Mouse (Mus musculus) intestine, embryonic 15.5 days (tissue): ENCODE measurements around the gene Anapc15-ps. TPM values are rescaled to one million over a fixed set of nuclear protein-coding genes. Genes with fewer than 3 reads are reported as not detected.

Experiments
- ATAC-seq: fragments of 200-750 bp; cut with Nextera tagmentation; 2 replicates; pipeline ENCODE4 v1.8.0; 2017; ENCODE audit warnings: moderate TSS enrichment, moderate library complexity
- H3K27ac ChIP-seq: fragments of 300-500 bp; sonication (generic); 2 replicates; pipeline ENCODE4 v1.5.1; 2015; ENCODE audit warnings: mild to moderate bottlenecking, inconsistent platforms
- H3K27me3 ChIP-seq: fragments of 300-500 bp; sonication (generic); replicated peaks from 2 replicates; pipeline ENCODE4 v1.6.1; 2015; ENCODE audit warnings: inconsistent platforms
- H3K36me3 ChIP-seq: fragments of 300-500 bp; sonication (generic); 2 replicates; pipeline ENCODE4 v1.6.1; 2015; ENCODE audit warnings: inconsistent platforms
- H3K4me1 ChIP-seq: fragments of 300-500 bp; sonication (generic); replicated peaks from 2 replicates; pipeline ENCODE4 v1.6.1; 2015; ENCODE audit warnings: inconsistent platforms
- H3K4me2 ChIP-seq: fragments of 300-500 bp; sonication (generic); replicated peaks from 2 replicates; pipeline ENCODE4 v1.6.1; 2015; ENCODE audit warnings: mild to moderate bottlenecking, inconsistent platforms
- H3K4me3 ChIP-seq: fragments of 300-500 bp; sonication (generic); replicated peaks from 2 replicates; pipeline ENCODE4 v1.5.1; 2015; ENCODE audit warnings: inconsistent platforms
- H3K9ac ChIP-seq: fragments of 300-500 bp; sonication (generic); 2 replicates; pipeline ENCODE4 v1.6.1; 2015; ENCODE audit warnings: inconsistent platforms
- H3K9me3 ChIP-seq: fragments of 300-500 bp; sonication (generic); 2 replicates; pipeline ENCODE4 v1.6.1; 2016; ENCODE audit warnings: inconsistent platforms
- WGBS: fragments of 180-500 bp; shearing (Covaris S2); methylation state at CpG from one replicate; pipeline ENCODE4 v1.1.7; 2015; 5-methylcytosine and 5-hydroxymethylcytosine counted together
- polyA plus RNA-seq: library from polyadenylated mRNA; unstranded; fragments of >200 nt; fragmentation: Nextera tagmentation; extraction: Ambion mirVana; gene quantifications from 2 replicates; pipeline ENCODE4 v1.2.1, GENCODE M21; 2015

The Anapc15-ps gene
- polyA plus RNA-seq, 1 experiment from 2014 or later, result not detected

DNA sequence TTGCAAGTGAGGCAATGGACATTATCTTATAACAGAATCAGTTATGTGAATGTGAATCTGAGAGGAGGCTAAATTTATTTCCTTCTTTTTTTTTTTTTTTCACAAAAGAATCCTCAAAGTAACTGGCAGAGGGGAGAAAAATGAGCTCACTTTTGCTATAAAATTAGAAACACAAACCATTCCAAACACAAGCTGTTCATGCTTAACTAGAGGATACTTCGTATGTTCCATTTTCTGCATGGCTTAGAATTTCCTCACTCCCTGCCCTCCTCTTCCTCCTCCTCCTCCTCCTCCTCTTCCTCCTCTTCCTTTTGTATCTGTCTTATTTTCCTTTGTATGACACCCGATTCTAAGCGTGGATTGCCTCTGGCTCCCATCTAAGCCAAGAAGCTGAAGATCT, 32.5 kb upstream of the Anapc15-ps start:
- H3K27ac ChIP-seq, result no peak overlapping the region
- no peaks in the 10 kb centered on the region for H3K27me3 ChIP-seq

GRCm38 (mm10) chr10:95704847-95705246, 31.6 kb upstream of the Anapc15-ps start:
- H3K36me3 ChIP-seq, result no peaks in the 10 kb centered on the region
- H3K27ac ChIP-seq, result no peak overlapping the region
- no peaks in the 10 kb centered on the region for H3K27me3 ChIP-seq
- no peaks in the 10 kb centered on the region for H3K9me3 ChIP-seq
- no peaks in the 10 kb centered on the region for H3K4me1 ChIP-seq
- H3K9ac ChIP-seq, result no peak overlapping the region
- no peak for ATAC-seq
- 94% methylated on average over 6 of the region's 6 CpGs for WGBS
- no peak overlapping the region for H3K4me3 ChIP-seq
- H3K4me2 ChIP-seq, result no peak overlapping the region

More for the DNA sequence above, 32.5 kb upstream of the Anapc15-ps start:
- Histone ChIP-seq H3K9ac (no peak overlapping the region), H3K4me1 (no peaks in the 10 kb centered on the region), H3K4me3 (no peak overlapping the region), H3K4me2 (no peak overlapping the region), H3K36me3 (no peaks in the 10 kb centered on the region), H3K9me3 (no peaks in the 10 kb centered on the region)
- ATAC-seq, result no peak
- 77% methylated on average over 3 of the region's 3 CpGs for WGBS

- ATAC-seq, result no peak
- no peaks in the 10 kb centered on the region for H3K36me3 ChIP-seq
- H3K4me2 ChIP-seq, result no peak overlapping the region
- no peaks in the 10 kb centered on the region for H3K9me3 ChIP-seq
- no peak overlapping the region for H3K9ac ChIP-seq
- H3K4me1 ChIP-seq, result no peaks in the 10 kb centered on the region
- no peaks in the 10 kb centered on the region for H3K27me3 ChIP-seq
- no peak overlapping the region for H3K4me3 ChIP-seq
- no peak overlapping the region for H3K27ac ChIP-seq
- 90% methylated on average over 5 of the region's 5 CpGs for WGBS
Observed at GRCm38 (mm10) chr10:95703730-95704129, 30.5 kb upstream of the Anapc15-ps start.

DNA sequence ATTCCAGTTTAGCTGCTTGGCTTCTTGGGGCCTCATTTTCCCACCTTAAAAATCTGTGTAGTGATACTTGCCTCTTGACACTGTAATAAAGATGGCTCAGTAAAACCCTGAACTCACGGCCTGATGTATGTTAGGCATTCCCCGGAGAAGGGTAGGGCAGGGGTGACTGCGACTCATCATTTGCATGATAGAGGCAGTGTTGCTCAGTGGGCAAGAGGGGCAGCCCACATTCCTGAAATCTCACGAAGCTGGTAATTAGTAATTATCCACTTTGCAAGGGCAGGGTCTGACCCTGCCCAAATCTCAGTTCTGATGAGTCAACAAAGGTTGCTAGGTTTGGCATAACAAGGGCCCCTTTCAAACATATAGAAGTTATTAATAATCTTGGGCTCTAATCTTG, 27.2 kb upstream of the Anapc15-ps start:
- WGBS, result 64% methylated on average over 4 of the region's 4 CpGs
- no peak overlapping the region for H3K4me2 ChIP-seq
- ATAC-seq, result no peak
- H3K9me3 ChIP-seq, result no peaks in the 10 kb centered on the region
- H3K27me3 ChIP-seq, result no peaks in the 10 kb centered on the region
- H3K36me3 ChIP-seq, result no peaks in the 10 kb centered on the region
- H3K4me3 ChIP-seq, result no peak overlapping the region
- H3K9ac ChIP-seq, result no peak overlapping the region
- H3K27ac ChIP-seq, result no peak overlapping the region
- no peaks in the 10 kb centered on the region for H3K4me1 ChIP-seq

DNA sequence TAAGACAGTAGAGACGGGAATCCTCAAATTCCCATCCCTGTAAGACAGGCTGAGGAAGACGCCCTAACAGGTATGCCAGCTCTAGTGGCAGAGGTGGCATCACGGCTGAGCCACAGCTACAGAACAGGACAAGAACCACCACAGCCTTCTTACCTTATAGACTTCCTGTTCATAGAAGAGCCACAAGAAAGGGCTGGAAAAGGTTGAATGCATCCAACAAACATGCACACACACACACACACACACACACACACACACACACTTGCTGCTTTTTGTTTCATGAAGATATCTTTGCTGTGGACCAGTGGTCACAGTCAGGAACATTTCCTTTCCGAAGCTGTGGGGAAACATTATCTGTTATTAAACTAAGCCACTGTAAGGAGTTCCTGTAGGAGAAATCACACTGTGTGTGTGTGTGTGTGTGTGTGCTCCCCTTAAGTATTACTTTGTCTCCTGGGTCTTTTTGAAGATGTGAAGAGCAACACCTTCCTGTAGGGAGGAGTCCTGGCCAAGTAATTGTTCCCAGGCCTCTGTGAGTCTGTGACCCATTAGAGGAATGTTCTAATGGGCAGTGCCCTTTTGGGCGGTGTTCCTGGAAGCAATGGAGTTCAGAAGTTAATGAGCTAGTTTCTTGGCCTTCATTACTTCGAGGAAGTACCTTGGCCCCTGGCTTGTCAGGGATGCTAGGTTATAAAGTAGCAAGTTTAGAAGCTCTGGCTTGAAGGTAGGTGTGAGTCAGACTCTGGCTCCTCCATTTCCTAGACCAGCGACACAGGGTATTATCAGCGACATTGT, 25.9 kb upstream of the Anapc15-ps start:
- Histone ChIP-seq H3K27me3 (no peaks in the 10 kb centered on the region), H3K4me3 (no peak overlapping the region), H3K9ac (no peak overlapping the region), H3K4me1 (no peaks in the 10 kb centered on the region), H3K4me2 (no peak overlapping the region), H3K36me3 (no peaks in the 10 kb centered on the region), H3K9me3 (no peaks in the 10 kb centered on the region), H3K27ac (no peak overlapping the region)
- WGBS, result 88% methylated on average over 8 of the region's 8 CpGs
- ATAC-seq, result peak; percentile 28

DNA sequence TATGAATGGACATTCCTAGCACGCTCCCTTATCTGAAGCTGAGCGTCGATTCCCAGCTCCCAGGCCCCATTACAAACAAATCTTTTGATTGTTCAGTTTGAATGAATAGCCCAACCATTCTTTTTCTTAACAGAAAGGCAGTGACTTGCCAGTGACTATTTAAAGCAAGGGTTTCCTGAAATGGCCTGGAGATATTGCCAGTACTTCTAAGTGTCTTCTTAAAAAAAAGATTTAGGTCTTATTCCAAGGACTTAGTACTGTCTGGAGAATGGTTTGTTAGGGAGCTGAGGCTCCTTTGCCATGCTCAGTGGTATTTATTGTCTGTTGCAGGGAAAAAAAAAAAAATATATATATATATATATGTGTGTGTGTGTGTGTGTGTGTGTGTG, 23.0 kb upstream of the Anapc15-ps start:
- Histone ChIP-seq H3K9ac (no peak overlapping the region), H3K4me1 (no peaks in the 10 kb centered on the region), H3K27me3 (no peaks in the 10 kb centered on the region), H3K4me2 (no peak overlapping the region), H3K9me3 (no peaks in the 10 kb centered on the region), H3K36me3 (no peaks in the 10 kb centered on the region), H3K27ac (no peak overlapping the region), H3K4me3 (no peak overlapping the region)
- no peak for ATAC-seq
- whole genome bisulfite sequencing, result 61% methylated on average over 3 of the region's 3 CpGs

- Histone ChIP-seq H3K27ac (no peak overlapping the region), H3K4me2 (no peak overlapping the region), H3K9me3 (no peaks in the 10 kb centered on the region), H3K9ac (no peak overlapping the region), H3K27me3 (no peaks in the 10 kb centered on the region), H3K36me3 (no peaks in the 10 kb centered on the region), H3K4me1 (no peaks in the 10 kb centered on the region), H3K4me3 (no peak overlapping the region)
- peak; percentile 36; the same call in 1 of the 2 replicates for ATAC-seq
- 85% methylated on average over 18 of the region's 18 CpGs for WGBS
Observed at GRCm38 (mm10) chr10:95695603-95696252, 22.5 kb upstream of the Anapc15-ps start.

DNA sequence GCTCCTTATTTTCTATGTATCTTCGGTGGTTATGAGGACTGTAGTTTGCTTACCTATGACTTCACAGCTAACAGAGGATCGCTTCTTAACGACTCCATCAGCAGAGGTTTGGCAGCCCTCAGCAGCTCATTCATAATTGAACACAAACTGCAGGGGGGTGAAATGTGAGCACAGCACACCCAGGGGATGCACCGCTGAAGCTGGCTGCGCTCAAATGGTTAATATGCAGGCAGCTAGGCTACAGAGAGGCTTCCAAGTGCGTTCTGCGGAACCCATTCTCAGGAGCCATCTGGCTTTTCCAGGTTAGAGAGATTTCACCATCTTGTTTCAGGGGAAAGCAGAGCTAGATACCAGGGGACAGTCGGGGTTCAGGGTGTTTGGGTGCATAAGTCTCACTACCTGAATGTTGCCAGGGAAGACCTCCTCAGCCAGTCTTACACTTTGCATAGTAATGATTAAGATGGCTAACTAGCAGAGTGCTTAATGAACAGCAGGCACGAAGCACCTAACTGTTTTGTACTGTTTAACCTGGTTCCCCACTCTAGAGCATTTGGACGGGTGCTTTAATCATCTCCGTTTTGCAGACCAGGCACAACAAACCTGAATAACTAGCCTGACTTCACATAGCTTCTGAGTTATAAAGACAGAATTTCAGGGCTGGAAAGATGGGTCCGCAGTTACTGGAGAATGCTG, 21.5 kb upstream of the Anapc15-ps start:
- Histone ChIP-seq H3K4me1 (no peaks in the 10 kb centered on the region), H3K9ac (no peak overlapping the region), H3K4me2 (no peak overlapping the region), H3K4me3 (no peak overlapping the region), H3K36me3 (no peaks in the 10 kb centered on the region), H3K27ac (no peak overlapping the region), H3K9me3 (no peaks in the 10 kb centered on the region), H3K27me3 (no peaks in the 10 kb centered on the region)
- WGBS, result 78% methylated on average over 12 of the region's 12 CpGs
- ATAC-seq, result no peak

DNA sequence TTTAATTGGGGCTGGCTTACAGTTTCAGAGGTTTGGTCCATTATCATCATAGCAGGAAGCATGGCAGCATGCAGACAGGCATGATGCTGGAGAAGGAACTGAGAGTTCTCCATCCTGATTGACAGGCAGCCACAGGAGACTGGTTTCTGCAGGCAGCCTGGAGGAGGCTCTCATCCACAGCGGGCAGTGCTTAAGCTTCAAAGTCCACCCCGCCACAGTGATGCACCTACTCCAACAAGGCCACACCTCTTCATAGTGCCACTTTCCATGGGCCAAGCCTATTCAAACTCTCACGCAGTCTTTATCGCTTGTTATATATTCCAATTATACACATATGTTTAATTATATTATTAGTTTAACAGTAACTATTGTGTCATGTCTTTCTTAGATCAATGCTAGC, 18.1 kb upstream of the Anapc15-ps start:
- Histone ChIP-seq H3K4me2 (no peak overlapping the region), H3K9me3 (no peaks in the 10 kb centered on the region), H3K9ac (no peak overlapping the region), H3K4me3 (no peak overlapping the region), H3K36me3 (no peaks in the 10 kb centered on the region), H3K4me1 (no peaks in the 10 kb centered on the region), H3K27me3 (no peaks in the 10 kb centered on the region), H3K27ac (no peak overlapping the region)
- 94% methylated on average over 4 of the region's 4 CpGs for WGBS
- ATAC-seq, result no peak

- ATAC-seq, result peak; percentile 67; the same call in 1 of the 2 replicates
- Histone ChIP-seq H3K4me3 (no peak overlapping the region), H3K4me1 (no peaks in the 10 kb centered on the region), H3K27ac (no peak overlapping the region), H3K27me3 (no peaks in the 10 kb centered on the region), H3K9me3 (no peaks in the 10 kb centered on the region), H3K4me2 (no peak overlapping the region), H3K9ac (no peak overlapping the region), H3K36me3 (no peaks in the 10 kb centered on the region)
- WGBS, result 88% methylated on average over 1 of the region's 1 CpGs
Observed at GRCm38 (mm10) chr10:95689833-95690232, 16.6 kb upstream of the Anapc15-ps start.

DNA sequence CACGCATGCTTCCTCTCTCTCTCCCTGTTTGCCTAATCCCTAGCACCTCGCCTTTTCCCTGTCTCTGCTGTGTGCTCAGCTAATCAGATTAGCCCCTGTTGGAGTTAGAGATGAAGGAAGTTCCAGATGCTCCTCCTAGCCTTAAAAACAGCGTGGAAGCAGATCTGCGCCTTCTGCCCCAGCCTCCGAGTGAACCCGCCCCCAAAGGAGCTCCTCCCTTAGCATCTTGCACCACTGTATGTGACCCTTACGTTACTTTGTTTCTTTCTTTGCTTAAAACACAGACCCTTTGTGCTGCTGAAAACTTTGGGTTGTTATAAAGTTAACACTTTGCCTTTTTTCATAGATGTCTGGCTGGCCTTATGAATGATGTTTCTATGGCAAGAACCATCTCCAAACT, 15.8 kb upstream of the Anapc15-ps start:
- Histone ChIP-seq H3K4me2 (no peak overlapping the region), H3K4me3 (no peak overlapping the region), H3K27ac (no peak overlapping the region), H3K36me3 (no peaks in the 10 kb centered on the region), H3K4me1 (no peaks in the 10 kb centered on the region), H3K9ac (no peak overlapping the region), H3K9me3 (no peaks in the 10 kb centered on the region), H3K27me3 (no peaks in the 10 kb centered on the region)
- 75% methylated on average over 7 of the region's 7 CpGs for WGBS
- ATAC-seq, result no peak

DNA sequence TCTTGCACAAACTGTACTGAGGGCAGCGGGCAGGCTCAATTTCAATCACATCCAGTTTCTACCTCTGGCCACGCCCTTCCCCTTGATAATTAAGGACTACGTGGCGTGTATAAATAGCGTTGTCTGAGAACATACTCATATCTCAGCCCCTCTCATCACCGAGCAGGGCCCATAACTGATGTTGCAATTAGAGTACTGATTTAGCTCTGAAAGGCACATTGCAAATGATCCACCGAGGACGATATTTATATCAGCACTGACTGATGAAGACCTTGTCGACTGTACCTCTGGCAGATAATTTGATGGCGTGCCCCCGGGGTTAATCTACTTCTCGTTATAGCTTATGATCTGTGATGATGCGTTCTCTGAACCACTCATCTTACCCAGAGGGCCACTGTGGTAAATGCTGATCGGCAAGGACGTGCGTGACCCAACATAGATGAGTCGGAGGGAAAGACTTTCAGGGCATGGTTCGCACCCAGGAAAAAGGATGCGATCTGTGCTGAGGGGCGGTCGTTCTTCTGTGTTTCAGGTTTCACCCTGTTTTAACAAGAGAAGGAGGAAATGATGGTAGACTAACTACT, 14.4 kb upstream of the Anapc15-ps start:
- ATAC-seq, result no peak
- Histone ChIP-seq H3K4me2 (no peak overlapping the region), H3K4me1 (no peaks in the 10 kb centered on the region), H3K9ac (no peak overlapping the region), H3K9me3 (no peaks in the 10 kb centered on the region), H3K27me3 (no peaks in the 10 kb centered on the region), H3K36me3 (no peaks in the 10 kb centered on the region), H3K4me3 (no peak overlapping the region), H3K27ac (no peak overlapping the region)
- WGBS, result 80% methylated on average over 21 of the region's 21 CpGs
